ENCODE assay signal across 15 mouse cellular contexts in the genomic region with DNA sequence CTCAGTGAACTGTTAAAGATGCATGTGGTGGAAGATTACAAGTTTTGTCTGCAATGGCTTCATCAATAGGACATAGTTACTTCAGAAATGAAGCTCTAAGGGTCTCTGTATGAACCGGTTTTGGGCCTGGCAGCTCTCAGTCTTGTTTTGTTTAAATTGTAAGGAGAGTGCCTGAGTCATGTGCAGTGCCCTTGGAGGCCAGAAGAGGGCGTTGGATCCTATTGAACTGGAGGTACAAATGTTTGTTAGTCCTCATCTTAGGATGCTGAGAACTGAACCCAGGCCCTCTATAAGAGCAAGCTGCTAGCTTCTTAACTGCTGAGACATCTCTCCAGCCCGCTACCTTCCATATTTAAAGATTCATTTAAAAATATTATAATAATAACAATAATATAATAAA. TPM values are rescaled to one million over a fixed set of nuclear protein-coding genes. Genes with fewer than 3 reads are reported as not detected.
DNase-seq lines count a peak whose midpoint lies in the region; TF ChIP-seq lines count a peak whose summit lies in the region.
"Had no signal": no experiment of that assay in that cellular context is flagged by ENCODE, and none has a peak within 500 bp of the region (broad histone marks: within the 10 kb centered on the region; RNA-seq: fewer than 3 reads in every experiment).

No protein-coding gene starts in this region.

- H3K79me2 ChIP-seq in heart, adult 2 months (replicated peaks; ENCODE audit: control insufficient read depth, insufficient read depth, low read length), result no peaks in the 10 kb centered on the region

- no peak overlapping the region for H3K27ac ChIP-seq in heart, adult 2 months
- H3K27ac ChIP-seq in small intestine, adult 2 months (ENCODE audit: insufficient read depth, low read depth, low read length), result no peak overlapping the region
- H3K27ac ChIP-seq: embryonic facial prominence, embryonic 12.5 days; forebrain, embryonic 10.5 days; hindbrain, embryonic 10.5 days; lung, embryonic 15.5 days; midbrain, embryonic 10.5 days had no signal

- 61% methylated on average over 3 of the region's 3 CpGs for WGBS in heart, adult 2 months
- 61% methylated on average over 3 of the region's 3 CpGs for WGBS in lung, adult 2 months
- 64% methylated on average over 3 of the region's 3 CpGs for WGBS in small intestine, adult 2 months

- no peaks in the 10 kb centered on the region; the same call in 1 of the 2 replicates for H3K27me3 ChIP-seq in heart, adult 2 months (ENCODE audit: control insufficient read depth, insufficient read depth, low read length)
- peaks cover 20% of the 10 kb centered on the region for H3K27me3 ChIP-seq in small intestine, adult 2 months (ENCODE audit: control insufficient read depth, insufficient read depth, low read length)

- no peak for DNase-seq in heart, adult 2 months
- DNase-seq in heart, adult 9 months (ENCODE audit: low spot score in 2 of 2), result no peak
- no peak for DNase-seq in lung, adult 2 months
- DNase-seq in lung, postnatal 25 days (ENCODE audit: low spot score), result no peak
- DNase-seq in ES-CJ7 (ENCODE audit: low read depth, low spot score), result peak; percentile 58
- DNase-seq in right cerebral cortex, postnatal 25 days, result no peak
- no peak for DNase-seq in thymus, postnatal 25 days
- DNase-seq: kidney, adult 9 months; thymus, adult 18-20 months had no signal

- H3K9ac ChIP-seq in heart, adult 2 months (ENCODE audit: low read depth, low read length), result no peak overlapping the region
- H3K9ac ChIP-seq: embryonic facial prominence, embryonic 12.5 days; lung, embryonic 15.5 days had no signal

- TF ChIP-seq POLR2A in heart, adult 2 months (IDR thresholded peaks at IDR 0.05; ENCODE audit: insufficient read depth, low read depth, low read length), result no peak
- TF ChIP-seq POLR2A in lung, adult 2 months (IDR thresholded peaks at IDR 0.05; ENCODE audit: borderline replicate concordance, extremely low read depth, low read depth, low read length), result no peak
- no peak for TF ChIP-seq POLR2A in small intestine, adult 2 months (IDR thresholded peaks at IDR 0.05; ENCODE audit: low read depth, low read length)

- no peaks in the 10 kb centered on the region for H3K36me3 ChIP-seq in heart, adult 2 months (ENCODE audit: control insufficient read depth, insufficient read depth, low read length)
- no peaks in the 10 kb centered on the region for H3K36me3 ChIP-seq in small intestine, adult 2 months (ENCODE audit: control insufficient read depth, insufficient read depth, low read length)
- H3K36me3 ChIP-seq: embryonic facial prominence, embryonic 12.5 days; forebrain, embryonic 10.5 days; hindbrain, embryonic 10.5 days; lung, embryonic 15.5 days; midbrain, embryonic 10.5 days had no signal

- peak; percentile 42 for TF ChIP-seq CTCF in heart, adult 2 months (IDR thresholded peaks at IDR 0.05)
- 0 out of 2 replicates have a peak, but pooled peaks have one; percentile 14 for TF ChIP-seq CTCF in lung, adult 2 months (IDR thresholded peaks at IDR 0.05; ENCODE audit: insufficient read depth, low read length)
- TF ChIP-seq CTCF in small intestine, adult 2 months (IDR thresholded peaks at IDR 0.05; ENCODE audit: extremely low read depth, insufficient read length, insufficient replicate concordance, low read depth, low read length), result peak; percentile 15; the same call in 1 of the 2 replicates

- no peak for TF ChIP-seq EP300 in heart, adult 2 months (IDR thresholded peaks at IDR 0.05; ENCODE audit: insufficient read depth, low read depth, low read length)

- H3K4me1 ChIP-seq in heart, adult 2 months (ENCODE audit: control insufficient read depth, insufficient read depth, low read length), result peaks cover 2% of the 10 kb centered on the region
- H3K4me1 ChIP-seq in lung, adult 2 months (ENCODE audit: control insufficient read depth, insufficient read depth, low read length), result peaks cover 12% of the 10 kb centered on the region
- H3K4me1 ChIP-seq in small intestine, adult 2 months (ENCODE audit: control insufficient read depth, insufficient read depth, insufficient read length, low read length), result peaks cover 16% of the 10 kb centered on the region

- H3K4me3 ChIP-seq in heart, adult 2 months, result no peak overlapping the region
- no peak overlapping the region for H3K4me3 ChIP-seq in lung, adult 2 months (replicated peaks; ENCODE audit: extremely low read depth, low read depth, low read length)
- H3K4me3 ChIP-seq in small intestine, adult 2 months (ENCODE audit: low read depth, low read length), result no peak overlapping the region
- H3K4me3 ChIP-seq: embryonic facial prominence, embryonic 12.5 days; forebrain, embryonic 10.5 days; hindbrain, embryonic 10.5 days; lung, embryonic 15.5 days; midbrain, embryonic 10.5 days had no signal

- intact Hi-C loops in heart, adult 2 months (cut with DNase I), result loop anchor here (5.0 to 10.0 kb wide), 3 partner anchors 71 to 363 kb away; partner anchors contain the start of genes Churc1, Fntb and Plekhg3

RNA-seq across cellular contexts. Expression of gene Hspa2, which starts 2.3 kb away (rescaled TPM):
- 1 to 10 TPM; 5.0 to 5.1 TPM for total RNA-seq in heart, adult 2 months (2021)
- polyA plus RNA-seq in heart, adult 2 months (2012; rRNA removed), result 6.6 and 7.7 TPM in 2 replicates
- 16.4 and 24.0 TPM in 2 replicates for polyA plus RNA-seq in lung, adult 2 months (2012; rRNA removed)
- 3.7 and 8.9 TPM in 2 replicates for polyA plus RNA-seq in small intestine, adult 2 months (2012; rRNA removed)

RNA-seq across cellular contexts. Expression of gene Ppp1r36, which starts 15.7 kb away (rescaled TPM):
- under 1 TPM; 0.14 to 0.16 TPM for total RNA-seq in heart, adult 2 months (2021)
- polyA plus RNA-seq in heart, adult 2 months (2012; rRNA removed), result 0.09 and 0.41 TPM in 2 replicates
- polyA plus RNA-seq in lung, adult 2 months (2012; rRNA removed), result 1.1 and 1.8 TPM in 2 replicates
- not detected in 2 replicates for polyA plus RNA-seq in small intestine, adult 2 months (2012; rRNA removed)

RNA-seq across cellular contexts. Expression of gene Zbtb1, which starts 31.6 kb away (rescaled TPM):
- 1 to 10 TPM; 3.0 to 3.9 TPM for total RNA-seq in heart, adult 2 months (2021)
- 1.1 and 2.3 TPM in 2 replicates for polyA plus RNA-seq in heart, adult 2 months (2012; rRNA removed)
- 1.9 and 2.2 TPM in 2 replicates for polyA plus RNA-seq in lung, adult 2 months (2012; rRNA removed)
- 0.55 and 0.89 TPM in 2 replicates for polyA plus RNA-seq in small intestine, adult 2 months (2012; rRNA removed)

RNA-seq across cellular contexts. Expression of gene Zbtb25, which starts 32.3 kb away (rescaled TPM):
- total RNA-seq in heart, adult 2 months (2021), result 1 to 10 TPM; 6.8 to 7.9 TPM
- 6.0 and 13.4 TPM in 2 replicates for polyA plus RNA-seq in heart, adult 2 months (2012; rRNA removed)
- 6.4 and 6.8 TPM in 2 replicates for polyA plus RNA-seq in lung, adult 2 months (2012; rRNA removed)
- 1.4 and 2.2 TPM in 2 replicates for polyA plus RNA-seq in small intestine, adult 2 months (2012; rRNA removed)
